Mouse (Mus musculus) olfactory bulb, adult 2 months (tissue): ENCODE measurements around the gene Dpy30.

Experiments used
- CTCF ChIP-seq: fragments of 200-500 bp; IDR thresholded peaks from 2 replicates; pipeline ENCODE4 v1.5.1; 2012; ENCODE audit warnings: low read depth, mild to moderate bottlenecking, low read length, moderate library complexity; ENCODE audit not compliant: insufficient read depth
- POLR2A ChIP-seq: fragments of 200-500 bp; IDR thresholded peaks from 2 replicates; pipeline ENCODE4 v1.6.1; 2012; ENCODE audit warnings: mild to moderate bottlenecking, low read depth, low read length, moderate library complexity; ENCODE audit not compliant: insufficient read depth

GRCm38 (mm10) chr17:74290198-74290597 lies 33.5 kb downstream of the Dpy30 start:
- TF ChIP-seq CTCF (no peak), POLR2A (no peak)
